Mouse (Mus musculus) CD4-positive, CD25-positive, alpha-beta regulatory T cell, adult 2 months (primary cell): ENCODE data around the gene Ttll1.
"Not testable (repeated sequence)": the region's sequence is repeated elsewhere in the genome, so short reads cannot be mapped to it uniquely, and the experiment has no call there.

Source experiments
- DNase-seq: peaks from one replicate; pipeline ENCODE4 v3.0.0-alpha.2; 2012; ENCODE audit warnings: low read depth, low spot score

Ttll1 gene

DNA sequence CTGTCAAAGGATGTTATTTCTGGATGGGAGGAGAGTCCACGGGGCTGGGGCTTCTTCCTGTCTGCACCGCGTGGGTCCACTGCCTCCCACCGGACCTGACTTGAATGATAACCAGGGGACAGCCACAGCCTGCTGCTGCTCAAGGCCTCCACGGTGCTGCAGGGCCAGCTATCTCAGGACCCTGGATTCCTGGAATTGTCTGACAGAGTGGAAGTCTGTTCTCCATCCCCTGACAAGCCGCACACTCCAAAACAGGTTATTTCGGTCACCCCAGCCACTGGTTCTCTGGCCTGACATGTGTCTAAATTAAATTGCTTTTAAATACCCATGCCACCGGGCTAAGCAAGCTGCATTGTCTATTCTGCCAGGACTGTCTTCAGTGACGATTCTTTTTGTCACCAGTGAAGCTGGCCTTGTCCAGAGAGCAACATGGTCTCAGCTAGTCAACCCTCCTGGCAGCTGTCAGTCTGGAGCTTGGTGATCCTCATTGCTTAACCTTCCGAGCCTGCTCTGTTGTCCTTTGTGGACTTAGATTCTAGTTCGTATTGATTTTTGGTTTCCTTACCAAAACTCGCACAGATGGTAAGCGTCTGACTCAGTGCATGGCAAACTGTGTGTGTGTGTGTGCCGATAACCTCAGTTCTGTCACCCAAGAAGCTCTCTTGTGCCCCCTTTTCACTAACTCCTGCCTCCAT is 13.1 kb upstream of the Ttll1 start:
- DNase-seq = no peak

DNA sequence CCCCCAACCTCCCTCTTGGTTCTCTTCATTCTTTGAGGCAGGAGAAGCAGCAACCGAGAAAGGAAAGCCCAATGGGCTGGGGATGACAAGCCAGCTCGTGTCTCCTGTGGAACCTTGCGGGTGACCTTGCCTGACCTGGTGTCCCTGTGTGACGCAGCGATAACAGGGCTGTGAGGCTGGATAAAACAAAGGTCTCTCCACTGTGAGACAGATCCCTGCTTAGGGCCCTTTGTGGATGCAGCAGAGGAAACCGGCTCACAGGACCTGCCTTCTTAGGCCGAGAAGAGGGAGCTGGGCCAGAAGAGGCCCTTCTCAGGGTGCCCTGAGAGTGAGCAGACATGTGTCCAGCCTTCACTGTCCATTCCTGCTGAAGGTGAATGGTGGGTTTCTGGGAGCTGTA is 12.5 kb upstream of the Ttll1 start:
- no peak for DNase-seq

DNA sequence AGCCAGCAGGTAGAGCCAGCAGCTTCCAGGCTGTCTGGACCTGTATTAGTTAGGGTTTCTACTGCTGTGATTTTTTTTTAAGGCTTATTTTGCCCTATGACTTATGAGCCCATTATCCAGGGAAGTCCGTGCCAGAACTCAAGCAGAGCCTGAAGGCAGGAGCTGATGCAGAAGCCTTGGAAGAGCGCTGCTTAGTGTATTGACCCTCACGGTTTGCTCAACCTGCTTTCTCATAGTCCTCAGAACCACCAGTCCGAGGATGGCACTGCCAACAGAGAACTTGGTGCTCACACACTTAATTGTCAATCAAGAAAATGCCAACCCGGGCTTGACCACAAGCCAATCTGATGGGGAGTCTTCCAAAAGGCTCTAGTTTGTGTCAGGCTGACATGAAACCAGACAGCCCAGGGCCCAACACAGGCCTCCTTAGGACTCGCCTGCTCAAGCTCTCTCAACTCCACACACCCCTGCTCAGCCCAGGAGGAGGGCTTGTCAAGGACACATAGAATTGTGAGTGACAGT is 10.2 kb upstream of the Ttll1 start:
- no peak for DNase-seq

DNA sequence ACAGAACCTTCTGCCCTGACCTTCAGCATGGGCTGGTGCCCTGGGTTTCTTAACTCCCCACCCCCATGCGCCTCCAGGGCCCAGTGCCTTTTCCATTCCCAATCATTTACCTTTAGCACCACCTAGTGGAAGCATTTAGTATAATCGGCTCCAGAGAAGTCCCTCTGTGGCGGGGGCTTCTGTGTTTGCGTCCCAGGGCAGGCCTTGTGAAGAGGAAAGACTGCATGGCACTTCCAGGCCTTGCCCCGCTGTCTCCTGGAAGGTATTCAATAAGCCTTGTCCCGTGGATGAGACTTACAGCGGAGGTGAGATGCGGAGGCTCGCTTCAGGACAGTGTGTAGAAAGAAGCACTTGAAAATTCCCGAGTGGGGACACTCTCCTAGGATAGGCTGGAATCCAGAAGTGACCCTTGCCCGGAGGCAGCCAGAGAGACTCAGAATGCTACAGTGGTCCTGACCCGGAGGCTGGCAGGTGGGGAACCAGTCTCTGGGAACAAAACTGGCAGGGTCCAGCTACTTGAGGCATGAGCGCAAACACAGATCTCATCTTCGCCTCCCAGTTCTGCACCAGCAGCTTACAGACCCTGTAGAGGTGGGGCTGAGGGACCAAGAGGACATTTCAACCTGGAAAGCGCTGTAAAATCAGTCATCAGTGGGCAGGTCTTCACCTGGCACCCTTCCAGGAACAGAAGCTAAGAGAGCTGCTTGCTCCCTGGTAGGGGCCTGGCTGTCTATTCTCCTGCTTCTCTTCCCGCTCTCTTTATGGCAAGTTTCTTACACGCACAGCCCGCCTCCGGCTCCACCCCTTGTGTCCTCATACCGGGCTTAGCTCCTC is 7.7 kb upstream of the Ttll1 start:
- peak; percentile 80 for DNase-seq

- no peak for DNase-seq
Measured at GRCm38 (mm10) chr15:83515018-83515417, 4.3 kb upstream of the Ttll1 start.

DNA sequence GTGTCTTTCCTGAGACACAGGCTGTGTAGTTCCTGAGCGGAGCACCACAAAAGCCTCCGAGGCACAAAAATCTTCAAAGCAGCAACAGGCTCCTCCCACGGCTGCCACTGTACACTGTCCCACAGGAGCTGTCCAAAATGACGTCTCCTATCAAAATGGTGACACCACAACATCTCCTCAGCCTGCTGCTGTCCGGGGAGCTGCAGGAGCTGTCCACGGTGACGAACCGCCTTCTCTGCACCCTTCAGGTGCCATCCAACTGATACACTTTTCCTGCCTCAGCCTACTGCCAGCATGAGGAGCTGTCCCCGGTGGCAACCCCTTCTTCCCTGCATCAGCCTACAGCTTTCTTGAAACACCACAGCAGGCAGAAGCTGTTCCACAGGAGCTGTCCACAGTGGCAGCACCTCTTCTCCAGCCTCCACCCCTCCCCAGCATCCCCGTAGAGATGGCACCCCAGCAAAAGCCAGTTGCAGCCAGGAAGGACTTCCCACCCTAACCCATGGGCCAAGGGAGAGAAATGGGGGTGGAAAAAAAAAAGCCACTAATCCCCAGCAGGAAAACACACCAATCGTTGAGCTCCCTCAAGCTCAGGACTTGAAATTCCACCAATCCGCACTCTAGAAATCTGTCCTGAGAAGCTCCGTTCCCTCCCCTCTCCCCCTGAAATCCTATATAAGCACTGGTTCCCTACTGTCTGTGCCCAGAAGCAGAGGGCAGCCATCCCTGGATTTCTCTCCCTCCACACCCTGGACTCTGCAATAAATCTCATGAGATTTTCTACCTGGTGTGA is 2.0 kb upstream of the Ttll1 start:
- no peak for DNase-seq

- DNase-seq = peak; percentile 22
Measured at GRCm38 (mm10) chr15:83509950-83510804, 516 bp downstream of the Ttll1 start.

DNA sequence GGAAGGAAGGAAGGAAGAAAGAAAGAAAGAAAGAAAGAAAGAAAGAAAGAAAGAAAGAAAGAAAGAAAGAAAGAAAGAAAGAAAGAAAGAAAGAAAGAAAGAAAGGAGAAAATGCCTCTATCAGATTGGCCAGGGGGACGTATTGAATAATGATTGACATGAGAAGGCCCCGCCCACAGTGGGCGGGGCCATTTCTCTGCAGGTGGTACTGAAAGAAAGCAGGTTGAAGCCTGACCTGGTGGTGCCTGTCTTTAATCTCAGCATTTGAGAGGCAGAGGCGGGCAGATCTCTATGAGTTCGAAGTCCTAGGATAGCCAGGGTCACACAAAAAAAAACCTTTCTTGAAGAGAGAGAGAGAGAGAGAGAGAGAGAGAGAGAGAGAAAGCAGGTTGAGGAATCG is 9.2 kb downstream of the Ttll1 start:
- DNase-seq = not testable (repeated sequence)

DNA sequence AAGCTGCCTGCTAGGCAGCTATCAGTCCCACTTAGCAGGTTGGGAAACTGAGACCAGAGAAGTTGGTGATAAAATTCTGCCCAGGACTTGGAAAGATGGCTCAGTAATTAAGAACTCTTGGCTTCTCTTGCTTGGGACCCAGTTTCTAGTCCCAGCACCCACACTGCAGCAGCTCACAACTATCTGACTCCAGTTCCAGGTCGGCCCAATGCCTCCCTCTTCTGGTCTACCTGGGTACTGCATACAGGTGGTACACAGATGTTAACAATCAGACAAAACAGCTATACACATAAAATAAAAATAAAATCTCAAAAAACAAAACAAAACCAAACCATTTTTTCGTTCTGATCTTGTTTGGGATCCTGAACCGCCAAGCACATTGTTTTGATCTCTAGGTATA is 10.3 kb downstream of the Ttll1 start:
- peak; percentile 74 for DNase-seq

DNA sequence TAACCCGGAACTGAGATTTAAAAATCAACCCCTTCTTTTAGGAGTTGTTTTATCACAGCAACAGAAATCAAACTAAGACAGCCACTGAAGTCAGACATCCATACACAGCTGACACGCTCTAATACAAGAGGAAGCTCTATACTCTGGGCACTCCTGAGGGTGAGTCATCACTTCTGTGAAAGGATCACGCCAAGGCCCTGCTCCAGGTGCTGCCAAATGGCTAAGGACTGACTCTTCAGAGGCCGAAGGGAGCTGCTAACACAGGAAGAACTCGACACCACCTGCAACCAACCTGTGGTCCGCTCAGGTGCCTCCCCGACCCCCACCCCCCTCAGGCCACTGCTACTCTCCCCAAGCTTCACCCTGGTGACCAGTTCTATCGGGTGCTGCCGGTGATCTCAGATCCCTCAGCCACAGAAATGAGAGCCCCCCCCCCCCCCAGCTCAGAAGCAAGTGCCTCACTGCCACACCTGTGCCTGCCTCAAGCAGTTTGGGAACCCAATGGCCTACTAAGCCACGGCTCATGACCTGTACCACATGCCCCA is 11.4 kb downstream of the Ttll1 start:
- DNase-seq = no peak

DNA sequence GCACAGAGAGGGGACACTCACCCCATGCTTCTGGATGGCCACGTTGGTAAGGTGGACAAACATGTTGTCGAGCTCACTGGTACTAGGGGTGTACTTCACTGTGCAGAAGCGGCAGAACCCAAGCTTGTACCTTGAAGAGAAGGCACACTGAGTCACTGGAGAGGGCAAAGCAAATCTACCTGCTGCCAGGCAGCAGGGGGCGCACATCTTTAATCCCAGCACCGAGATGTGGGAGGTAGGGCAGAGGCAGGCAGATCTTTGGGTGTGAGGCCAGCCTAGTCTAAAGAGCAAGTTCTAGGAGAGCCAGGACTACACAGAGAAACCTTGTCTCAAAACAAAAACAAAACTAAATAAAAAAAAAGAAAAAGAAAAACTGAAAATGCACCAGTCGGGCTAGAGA is 13.4 kb downstream of the Ttll1 start:
- peak; percentile 48 for DNase-seq

DNA sequence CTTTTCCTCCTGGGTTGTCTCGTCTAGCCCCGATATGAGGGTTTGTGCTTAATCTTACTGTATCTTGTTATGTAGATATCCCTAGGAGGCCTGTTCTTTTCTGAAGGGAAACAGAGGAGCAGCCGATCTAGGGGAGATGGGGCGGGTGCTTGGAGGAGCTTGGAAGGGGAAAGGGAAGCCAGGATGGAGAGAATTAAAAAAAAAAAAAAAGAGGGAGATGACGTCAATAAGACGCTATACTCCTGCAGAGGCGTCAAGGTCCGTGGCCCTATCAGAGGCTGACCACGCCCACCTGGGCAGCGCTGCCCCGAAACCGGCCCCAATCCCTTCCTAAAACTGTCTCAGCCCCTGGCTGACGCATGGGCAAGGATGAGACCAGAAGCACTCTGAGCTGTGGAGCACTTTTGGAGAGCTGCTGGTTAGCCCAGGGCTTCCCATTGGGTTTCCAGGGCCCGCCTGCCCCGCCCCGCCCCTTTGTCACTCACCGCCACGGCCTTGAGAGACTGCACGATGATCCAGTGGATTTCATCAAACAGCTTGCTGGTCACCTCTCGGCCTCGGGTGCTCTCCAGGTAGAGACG is 14.8 kb downstream of the Ttll1 start:
- DNase-seq = no peak

- no peak for DNase-seq
Measured at GRCm38 (mm10) chr15:83495195-83495594, 15.5 kb downstream of the Ttll1 start.

DNA sequence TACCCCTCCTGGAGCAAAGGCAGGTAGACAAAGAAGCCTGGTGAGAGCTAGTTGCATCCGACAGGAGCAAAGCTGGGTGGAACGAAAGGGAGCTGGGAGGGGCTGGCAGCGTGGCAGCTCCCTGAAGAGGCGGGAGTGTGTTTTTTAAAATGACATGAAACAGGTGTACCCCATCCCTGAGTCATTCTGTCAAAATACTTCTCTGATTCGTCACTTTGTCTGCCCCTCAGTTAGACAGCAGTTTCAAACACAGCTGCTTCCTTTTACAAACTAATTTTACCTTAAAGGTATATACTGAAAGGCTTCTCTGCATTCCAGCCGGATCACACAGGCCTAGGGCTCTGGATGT is 16.1 kb downstream of the Ttll1 start:
- DNase-seq = no peak

GRCm38 (mm10) chr15:83493856-83494571 is 16.7 kb downstream of the Ttll1 start:
- DNase-seq = no peak

DNA sequence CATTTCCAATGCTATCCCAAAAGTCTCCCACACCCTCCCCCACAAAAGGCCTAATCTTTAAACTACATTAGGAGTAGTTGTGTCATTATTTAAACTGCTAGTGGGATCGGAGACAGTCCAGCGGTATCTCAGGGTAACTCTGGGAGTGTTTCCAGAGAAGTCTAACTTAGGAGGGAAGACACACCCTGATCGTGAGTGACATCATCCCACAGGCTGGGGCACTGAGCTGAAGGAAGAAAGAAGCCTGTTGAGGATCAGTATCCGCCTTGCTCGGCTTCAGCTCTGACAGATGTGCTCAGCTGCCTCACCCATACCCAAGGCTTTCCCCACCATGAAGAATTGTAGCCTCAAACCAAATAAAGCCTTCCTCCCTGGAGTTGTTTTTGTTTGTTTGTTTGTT is 18.8 kb downstream of the Ttll1 start:
- DNase-seq = no peak

DNA sequence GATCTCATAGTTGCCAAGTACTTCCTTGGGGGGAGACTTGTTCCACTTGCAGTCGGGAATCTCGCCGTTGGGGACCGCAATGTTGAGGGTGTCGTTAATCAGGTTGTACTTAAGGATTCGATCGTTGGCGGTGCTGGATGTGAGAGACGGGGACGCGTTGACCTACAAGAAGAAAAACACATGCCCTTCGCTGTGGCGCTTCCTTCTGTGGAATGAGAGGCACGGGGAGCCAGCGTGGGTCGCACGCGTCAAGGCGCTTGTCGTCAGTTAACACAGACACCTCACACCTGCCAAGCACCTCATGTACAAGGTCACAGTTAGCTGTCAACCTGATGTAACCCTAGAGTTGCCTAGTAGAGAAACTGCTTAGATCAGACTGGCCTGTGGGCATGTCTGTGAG is 21.2 kb downstream of the Ttll1 start:
- no peak for DNase-seq

GRCm38 (mm10) chr15:83487477-83488115 is 23.1 kb downstream of the Ttll1 start:
- no peak for DNase-seq

DNA sequence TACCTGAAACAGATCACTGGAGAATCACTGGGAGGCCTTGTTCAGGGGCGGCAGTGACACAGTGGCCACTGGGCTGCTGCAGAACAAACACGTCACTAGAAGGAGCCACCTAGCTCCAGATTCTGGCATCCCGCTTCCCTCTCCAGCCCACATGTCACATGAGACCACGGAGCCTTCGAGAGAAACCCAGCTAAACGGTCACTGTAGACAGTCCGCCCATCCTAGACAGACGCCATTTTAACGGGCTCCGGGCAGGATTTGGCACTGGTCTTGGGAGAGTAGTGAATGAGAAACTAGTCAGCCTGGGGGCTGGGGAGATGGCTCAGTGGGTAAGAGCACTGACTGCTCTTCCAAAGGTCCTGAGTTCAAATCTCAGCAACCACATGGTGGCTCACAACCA is 26.4 kb downstream of the Ttll1 start:
- no peak for DNase-seq
